Mouse (Mus musculus): ENCODE data around the gene Tmem214. TPM values are rescaled to one million over a fixed set of nuclear protein-coding genes. Genes with fewer than 3 reads are reported as not detected.

Tmem214 gene
- polyA plus RNA-seq, 1 experiment = 122 TPM

GRCm38 (mm10) chr5:30888337-30889087, 20.7 kb downstream of the Tmem214 start, which contains the start of gene Agbl5:
Gene Agbl5, plus strand, starts transcription at chr5:30888694.
- peaks cover 7% of the 10 kb centered on the region; the same call in 1 of the 2 replicates for H3K4me1 ChIP-seq (ENCODE audit: control insufficient read depth, insufficient read depth, low read length)
- peak within 1 kb of the TSS; percentile 76 for H3K27ac ChIP-seq (ENCODE audit: insufficient read depth, low read length)
- H3K4me3 ChIP-seq (ENCODE audit: insufficient read depth, low read length) = peak within 1 kb of the TSS; percentile 64
- TF ChIP-seq POLR2A (IDR thresholded peaks at IDR 0.05; ENCODE audit: low read depth, low read length) = no peak
- no peak for TF ChIP-seq CTCF (IDR thresholded peaks at IDR 0.05; ENCODE audit: borderline replicate concordance, insufficient read depth, low read length)

DNA sequence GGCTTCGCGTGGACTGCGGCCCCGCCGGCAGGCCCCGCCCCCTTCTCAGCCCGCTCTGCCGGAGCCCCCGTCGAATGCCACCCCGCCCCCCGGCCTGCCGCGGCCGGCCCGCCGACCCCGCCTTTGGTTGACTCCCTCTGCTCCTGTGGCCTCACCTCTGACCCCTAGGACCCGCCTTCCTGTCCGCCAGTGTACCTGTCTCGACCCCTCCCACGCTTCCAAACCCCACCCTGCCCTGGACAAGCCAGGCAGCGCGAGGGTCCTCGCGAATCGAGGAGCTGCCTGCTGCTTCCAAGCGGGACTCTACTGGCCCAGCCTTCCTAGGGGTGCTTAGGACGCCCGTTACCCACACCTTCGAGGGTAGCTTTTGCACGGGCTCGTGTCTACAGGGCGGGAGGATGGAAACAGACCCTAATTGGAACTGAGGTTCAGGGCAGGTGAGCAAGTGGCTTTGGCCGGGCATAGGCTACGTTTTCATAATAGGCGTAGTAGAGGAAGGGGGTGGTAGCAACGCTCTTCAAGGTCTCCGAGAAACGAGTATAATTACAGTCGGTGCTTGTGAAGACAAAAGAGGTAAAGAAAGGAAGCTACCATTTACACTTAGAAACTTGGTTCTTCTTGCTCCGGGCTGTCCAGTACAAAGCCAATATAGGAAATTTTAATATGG, 21.4 kb downstream of the Tmem214 start:
- H3K4me3 ChIP-seq (ENCODE audit: insufficient read depth, low read length) = peak overlapping the region; percentile 64
- H3K27ac ChIP-seq (ENCODE audit: insufficient read depth, low read length) = peak overlapping the region; percentile 76
- TF ChIP-seq POLR2A (IDR thresholded peaks at IDR 0.05; ENCODE audit: low read depth, low read length) (peak; percentile 55), CTCF (IDR thresholded peaks at IDR 0.05; ENCODE audit: borderline replicate concordance, insufficient read depth, low read length) (no peak)
- H3K4me1 ChIP-seq (ENCODE audit: control insufficient read depth, insufficient read depth, low read length) = peaks cover 7% of the 10 kb centered on the region; the same call in 1 of the 2 replicates

DNA sequence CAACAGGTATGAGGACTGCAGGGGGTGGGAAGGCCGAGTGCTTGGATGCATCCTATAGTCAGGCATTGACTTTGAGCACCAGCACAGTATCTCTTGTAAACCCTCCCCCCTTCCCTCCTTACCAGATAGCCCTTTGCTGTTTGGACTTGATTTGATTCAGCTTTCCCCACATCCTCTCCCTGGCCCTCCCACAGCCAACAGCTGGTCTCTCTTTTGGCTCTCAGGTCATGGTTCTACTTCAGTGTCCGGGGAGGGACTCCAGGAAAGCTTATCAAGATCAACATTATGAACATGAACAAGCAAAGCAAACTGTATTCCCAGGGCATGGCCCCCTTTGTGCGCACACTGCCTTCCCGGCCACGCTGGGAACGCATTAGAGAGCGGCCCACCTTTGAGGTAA, 22.6 kb downstream of the Tmem214 start:
- no peak for TF ChIP-seq CTCF (IDR thresholded peaks at IDR 0.05; ENCODE audit: borderline replicate concordance, insufficient read depth, low read length)
- no peak for TF ChIP-seq POLR2A (IDR thresholded peaks at IDR 0.05; ENCODE audit: low read depth, low read length)
- no peak overlapping the region for H3K4me3 ChIP-seq (ENCODE audit: insufficient read depth, low read length)
- H3K27ac ChIP-seq (ENCODE audit: insufficient read depth, low read length) = peak overlapping the region; percentile 60
- peaks cover 7% of the 10 kb centered on the region; the same call in 1 of the 2 replicates for H3K4me1 ChIP-seq (ENCODE audit: control insufficient read depth, insufficient read depth, low read length)

DNA sequence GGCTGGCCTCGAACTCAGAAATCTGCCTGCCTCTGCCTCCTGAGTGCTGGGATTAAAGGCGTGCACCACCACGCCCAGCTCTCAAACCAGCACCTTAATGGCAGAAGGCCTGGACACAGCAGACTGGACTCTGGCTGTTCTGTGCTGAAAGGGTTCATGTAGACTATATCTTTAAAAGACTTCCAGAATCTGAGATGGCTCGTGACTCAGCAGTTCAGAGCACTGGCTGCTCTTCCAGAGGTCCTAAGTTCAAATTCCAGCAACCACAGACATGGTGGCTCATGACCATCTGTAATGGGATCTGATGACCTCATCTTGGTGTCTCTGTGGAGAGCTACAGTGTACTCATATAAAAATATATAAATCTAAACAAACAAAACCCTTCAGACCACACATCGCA, 34.0 kb downstream of the Tmem214 start:
- Histone ChIP-seq H3K27ac (ENCODE audit: insufficient read depth, low read length) (peak overlapping the region; percentile 49; the same call in 1 of the 2 replicates), H3K4me1 (ENCODE audit: control insufficient read depth, insufficient read depth, low read length) (peaks cover 7% of the 10 kb centered on the region; the same call in 1 of the 2 replicates), H3K4me3 (ENCODE audit: insufficient read depth, low read length) (no peak overlapping the region)
- TF ChIP-seq CTCF (IDR thresholded peaks at IDR 0.05; ENCODE audit: borderline replicate concordance, insufficient read depth, low read length) = no peak
- TF ChIP-seq POLR2A (IDR thresholded peaks at IDR 0.05; ENCODE audit: low read depth, low read length) = no peak

- TF ChIP-seq CTCF (IDR thresholded peaks at IDR 0.05; ENCODE audit: borderline replicate concordance, insufficient read depth, low read length) (no peak), POLR2A (IDR thresholded peaks at IDR 0.05; ENCODE audit: low read depth, low read length) (peak; percentile 80)
- Histone ChIP-seq H3K4me1 (ENCODE audit: control insufficient read depth, insufficient read depth, low read length) (peaks cover 14% of the 10 kb centered on the region), H3K27ac (ENCODE audit: insufficient read depth, low read length) (peak within 1 kb of the TSS; percentile 97), H3K4me3 (ENCODE audit: insufficient read depth, low read length) (peak within 1 kb of the TSS; percentile 94)
These were observed 39.7 kb downstream of the Tmem214 start, which contains the start of gene Ost4 for GRCm38 (mm10) chr5:30907413-30908059. Gene Ost4, minus strand, starts transcription at chr5:30907788.

- Histone ChIP-seq H3K4me3 (ENCODE audit: insufficient read depth, low read length) (peak overlapping the region; percentile 39), H3K27ac (ENCODE audit: insufficient read depth, low read length) (peak overlapping the region; percentile 97), H3K4me1 (ENCODE audit: control insufficient read depth, insufficient read depth, low read length) (peaks cover 18% of the 10 kb centered on the region)
- TF ChIP-seq CTCF (IDR thresholded peaks at IDR 0.05; ENCODE audit: borderline replicate concordance, insufficient read depth, low read length) (no peak), POLR2A (IDR thresholded peaks at IDR 0.05; ENCODE audit: low read depth, low read length) (peak; percentile 23; the same call in 1 of the 2 replicates)
These were observed 40.9 kb downstream of the Tmem214 start for GRCm38 (mm10) chr5:30908426-30909299.

- no peak overlapping the region for H3K4me3 ChIP-seq (ENCODE audit: insufficient read depth, low read length)
- H3K4me1 ChIP-seq (ENCODE audit: control insufficient read depth, insufficient read depth, low read length) = peaks cover 18% of the 10 kb centered on the region
- TF ChIP-seq POLR2A (IDR thresholded peaks at IDR 0.05; ENCODE audit: low read depth, low read length) = no peak
- no peak for TF ChIP-seq CTCF (IDR thresholded peaks at IDR 0.05; ENCODE audit: borderline replicate concordance, insufficient read depth, low read length)
- H3K27ac ChIP-seq (ENCODE audit: insufficient read depth, low read length) = peak overlapping the region; percentile 97
These were observed 41.5 kb downstream of the Tmem214 start for GRCm38 (mm10) chr5:30909300-30909659.

DNA sequence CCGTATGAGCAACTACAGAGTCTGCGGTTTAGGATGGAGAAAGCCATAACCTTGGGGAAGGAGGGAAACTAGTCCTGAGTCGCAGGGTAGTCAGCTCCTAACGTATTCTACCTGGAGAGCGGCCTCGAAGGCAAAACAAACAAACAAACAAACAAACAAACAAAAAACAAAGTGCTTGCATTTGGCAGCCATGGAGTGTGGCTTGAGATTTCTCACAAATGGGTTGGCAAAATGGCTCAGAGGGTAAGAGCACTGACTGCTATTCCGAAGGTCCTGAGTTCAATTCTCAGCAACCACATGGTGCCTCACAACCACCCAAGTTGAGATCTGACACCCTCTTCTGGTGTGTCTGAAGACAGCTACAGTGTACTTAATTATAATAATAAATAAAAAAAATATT, 42.1 kb downstream of the Tmem214 start:
- peaks cover 16% of the 10 kb centered on the region for H3K4me1 ChIP-seq (ENCODE audit: control insufficient read depth, insufficient read depth, low read length)
- TF ChIP-seq POLR2A (IDR thresholded peaks at IDR 0.05; ENCODE audit: low read depth, low read length) = no peak
- no peak for TF ChIP-seq CTCF (IDR thresholded peaks at IDR 0.05; ENCODE audit: borderline replicate concordance, insufficient read depth, low read length)
- no peak overlapping the region for H3K4me3 ChIP-seq (ENCODE audit: insufficient read depth, low read length)
- peak overlapping the region; percentile 97 for H3K27ac ChIP-seq (ENCODE audit: insufficient read depth, low read length)

DNA sequence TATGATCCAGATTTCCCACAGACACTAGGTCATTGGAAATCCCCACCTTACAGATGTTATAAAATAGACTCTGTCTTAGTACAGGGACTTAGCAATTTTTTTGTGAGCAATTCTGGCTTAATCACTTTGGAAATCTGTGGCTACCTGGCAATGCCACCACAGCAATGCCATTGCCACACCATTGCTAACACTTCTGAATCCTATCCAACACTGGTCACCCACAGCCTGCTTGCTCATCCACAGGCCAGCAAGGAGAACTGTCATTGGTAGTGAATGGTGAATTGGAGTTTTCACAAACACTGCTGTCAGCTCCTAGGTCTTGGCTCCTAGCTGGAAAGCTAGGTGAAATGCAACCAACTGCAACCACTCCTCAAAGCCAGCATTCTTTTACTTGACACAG, 42.7 kb downstream of the Tmem214 start:
- Histone ChIP-seq H3K4me1 (ENCODE audit: control insufficient read depth, insufficient read depth, low read length) (peaks cover 16% of the 10 kb centered on the region), H3K4me3 (ENCODE audit: insufficient read depth, low read length) (no peak overlapping the region), H3K27ac (ENCODE audit: insufficient read depth, low read length) (peak overlapping the region; percentile 22; the same call in 1 of the 2 replicates)
- TF ChIP-seq CTCF (IDR thresholded peaks at IDR 0.05; ENCODE audit: borderline replicate concordance, insufficient read depth, low read length) (no peak), POLR2A (IDR thresholded peaks at IDR 0.05; ENCODE audit: low read depth, low read length) (no peak)

Data from embryonic fibroblast, embryonic 13.5 days (primary cell).